Mouse (Mus musculus) cerebellum, adult 11 months (tissue): Measurements from ENCODE around the gene H1foo.
A peak's percentile ranks its signal among the peaks of the same experiment; 100 is the strongest.

Source experiments
- DNase-seq: peaks from one replicate; pipeline ENCODE4 v3.0.0; 2022

The H1foo gene

GRCm38 (mm10) chr6:115944638-115945037 is at the start of gene H1foo:
TSS of gene H1foo (plus strand) at chr6:115944938.
- no peak for DNase-seq

- no peak for DNase-seq
Measured at GRCm38 (mm10) chr6:115896346-115896745, 48.4 kb upstream of the H1foo start.

DNA sequence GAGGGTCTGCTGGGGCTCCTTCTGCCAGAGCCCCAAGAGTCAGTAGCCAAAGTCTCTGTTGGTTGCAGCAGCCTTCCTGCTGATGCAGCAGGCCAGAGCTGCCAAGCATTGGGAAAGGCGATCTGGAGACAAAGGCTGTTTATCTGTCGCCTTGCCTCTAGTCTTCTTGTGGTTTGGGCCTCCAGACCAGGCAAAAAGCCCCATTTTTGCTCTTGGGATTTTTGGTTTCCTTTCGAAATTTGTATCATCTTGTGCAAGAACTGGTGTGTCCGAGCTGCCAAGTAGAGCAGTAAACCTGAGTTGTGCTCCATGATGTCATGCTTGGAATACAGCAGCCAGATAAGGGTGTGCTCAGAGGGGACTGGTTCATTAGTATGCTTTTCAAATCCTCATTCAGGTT is 47.6 kb upstream of the H1foo start:
- no peak for DNase-seq

DNA sequence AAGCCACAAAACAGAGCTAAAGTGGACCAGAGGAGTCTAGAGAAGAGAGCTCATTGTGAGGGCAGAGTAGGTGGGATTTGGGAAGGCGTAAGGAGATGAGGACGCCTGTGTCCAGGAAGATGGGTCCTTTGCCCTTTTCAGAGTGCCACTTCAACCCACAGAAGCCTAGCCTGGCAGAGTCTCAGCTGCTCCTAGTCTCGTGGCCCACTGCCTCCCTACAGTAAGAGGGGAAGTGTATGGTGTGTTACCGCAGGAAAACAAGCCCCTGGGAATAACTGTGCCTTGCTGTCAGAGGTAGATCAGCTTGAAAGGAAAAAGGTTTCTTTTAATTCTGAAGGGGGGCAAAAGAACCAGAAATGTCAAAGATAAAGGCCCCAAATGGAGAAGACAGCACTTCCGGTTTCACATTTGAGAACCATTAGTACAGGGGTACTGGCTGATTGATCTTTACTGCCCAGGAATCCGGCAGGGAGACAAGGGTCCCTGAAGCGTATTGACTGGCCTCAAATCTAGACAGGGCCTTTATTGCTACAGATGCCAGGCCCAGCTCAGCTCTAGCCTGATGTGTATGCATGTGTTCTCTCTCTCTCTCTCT is 46.7 kb upstream of the H1foo start:
- DNase-seq = no peak

DNA sequence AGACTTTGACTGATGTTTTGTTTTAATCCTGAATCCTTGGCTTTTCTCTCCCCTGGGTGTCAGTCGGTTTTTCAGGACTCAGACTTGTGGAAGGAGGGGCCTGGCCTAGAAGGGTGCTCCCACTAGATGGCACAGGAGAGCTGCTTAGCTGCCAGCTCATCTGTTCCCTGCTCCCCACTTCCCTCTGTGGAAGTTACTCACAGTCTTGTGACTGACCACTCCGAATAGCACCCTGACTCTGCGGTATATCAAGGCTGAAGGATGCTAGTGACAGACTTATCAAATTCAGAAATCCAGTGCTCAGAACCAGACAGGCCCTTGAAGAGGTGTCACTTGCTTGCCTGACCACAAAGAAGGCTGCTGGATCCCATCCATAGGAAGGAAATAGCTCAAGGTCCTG is 43.7 kb upstream of the H1foo start:
- peak; percentile 82 for DNase-seq

- DNase-seq = no peak
Measured at GRCm38 (mm10) chr6:115901489-115901931, 43.2 kb upstream of the H1foo start.

DNA sequence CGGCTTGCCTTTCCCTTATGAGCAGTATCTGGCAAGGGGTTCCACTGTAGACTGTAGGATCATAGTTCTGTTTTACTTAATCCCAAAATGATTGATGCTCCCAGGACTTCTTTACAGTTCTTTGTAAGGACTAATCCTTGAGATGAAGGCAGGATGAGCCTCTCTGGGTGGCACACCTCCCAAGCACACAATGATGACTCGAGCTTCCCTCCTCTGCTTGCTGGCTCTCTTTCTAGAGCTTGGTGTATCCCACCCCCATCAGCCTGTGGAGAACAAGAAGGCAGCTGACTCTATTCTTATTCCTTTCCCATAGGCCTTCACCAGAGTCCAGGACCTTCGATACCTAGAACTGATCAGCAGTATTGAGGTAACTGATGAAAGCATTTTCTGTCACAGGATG is 42.2 kb upstream of the H1foo start:
- no peak for DNase-seq

- no peak for DNase-seq
Measured at GRCm38 (mm10) chr6:115905568-115905967, 39.2 kb upstream of the H1foo start.

GRCm38 (mm10) chr6:115906455-115906854 is 38.3 kb upstream of the H1foo start:
- DNase-seq = no peak

GRCm38 (mm10) chr6:115906871-115907270 is 37.9 kb upstream of the H1foo start:
- DNase-seq = no peak

- DNase-seq = no peak
Measured at GRCm38 (mm10) chr6:115908421-115908982, 36.2 kb upstream of the H1foo start.

DNA sequence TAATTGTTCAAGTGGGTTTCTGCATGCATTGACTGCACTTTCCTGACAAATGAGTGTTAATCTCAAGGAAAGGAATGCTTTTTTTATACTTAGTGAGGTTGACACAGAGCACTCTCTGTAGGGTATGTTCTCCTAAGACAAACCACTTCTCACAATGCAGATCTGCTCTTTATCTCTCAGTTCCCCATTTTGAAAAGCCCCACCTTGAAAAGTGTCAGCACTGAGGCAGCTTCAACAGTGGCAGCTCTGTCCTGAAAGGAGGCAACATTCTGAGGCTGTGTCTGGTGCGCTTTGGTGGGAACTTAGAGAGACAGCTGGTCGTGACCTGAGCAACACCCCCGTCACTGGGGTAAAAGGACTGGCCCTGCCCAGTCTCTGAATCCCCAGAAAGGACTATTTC is 35.7 kb upstream of the H1foo start:
- DNase-seq = no peak

- DNase-seq = no peak
Measured at GRCm38 (mm10) chr6:115909940-115910339, 34.8 kb upstream of the H1foo start.

- no peak for DNase-seq
Measured at GRCm38 (mm10) chr6:115911763-115912162, 33.0 kb upstream of the H1foo start.

DNA sequence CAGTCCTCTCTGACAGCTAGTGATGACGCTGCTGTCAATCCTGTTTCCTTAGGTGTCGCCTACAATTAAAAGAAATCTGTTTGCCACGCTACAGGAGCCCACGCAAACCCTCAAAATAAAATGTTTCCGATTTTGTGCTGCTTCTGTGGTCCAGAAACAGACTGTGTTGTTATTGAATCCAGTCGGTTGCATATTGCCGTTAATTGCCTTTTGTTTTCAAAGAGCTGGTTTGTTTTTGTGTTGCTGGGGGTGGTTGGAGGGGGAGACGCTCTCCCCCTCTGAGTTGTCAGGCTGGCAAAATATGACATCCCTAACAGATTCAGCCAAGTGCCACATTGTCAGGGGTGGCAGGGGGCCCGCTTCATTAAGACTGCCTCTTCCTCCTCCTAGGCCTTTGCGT is 31.3 kb upstream of the H1foo start:
- no peak for DNase-seq

DNA sequence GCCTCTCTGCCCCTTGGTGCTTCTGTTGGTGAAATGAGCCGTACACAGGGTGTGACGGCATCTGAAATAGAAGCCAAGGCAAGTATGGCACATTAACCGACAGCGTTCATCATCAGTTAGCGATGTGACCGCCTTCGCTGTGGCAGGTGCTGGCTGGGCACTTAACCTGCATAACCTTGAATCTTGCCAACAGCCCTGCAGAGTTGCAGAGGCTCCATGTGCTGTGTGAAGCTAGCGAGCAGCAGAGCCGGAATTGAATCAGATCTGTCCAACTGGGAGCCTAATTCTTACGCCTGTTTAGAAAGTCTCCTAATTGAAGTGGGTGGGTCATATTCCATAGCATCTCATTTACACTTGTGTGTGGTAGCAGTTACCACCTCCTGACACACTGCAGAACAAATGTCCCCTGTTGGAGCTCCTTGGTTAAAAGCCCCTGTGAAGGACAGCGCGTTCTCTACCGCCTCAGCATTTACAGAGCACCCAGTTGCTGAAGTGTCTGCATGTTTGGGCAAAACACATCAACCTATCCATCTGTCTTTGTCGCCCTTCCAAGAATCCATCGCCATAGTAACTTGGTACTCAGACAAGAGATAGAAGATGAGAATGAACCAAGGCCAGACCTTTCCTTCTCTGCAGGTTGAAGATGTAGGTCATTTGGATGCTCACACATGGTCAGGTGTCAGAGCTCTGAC is 30.1 kb upstream of the H1foo start:
- DNase-seq = peak; percentile 55

DNA sequence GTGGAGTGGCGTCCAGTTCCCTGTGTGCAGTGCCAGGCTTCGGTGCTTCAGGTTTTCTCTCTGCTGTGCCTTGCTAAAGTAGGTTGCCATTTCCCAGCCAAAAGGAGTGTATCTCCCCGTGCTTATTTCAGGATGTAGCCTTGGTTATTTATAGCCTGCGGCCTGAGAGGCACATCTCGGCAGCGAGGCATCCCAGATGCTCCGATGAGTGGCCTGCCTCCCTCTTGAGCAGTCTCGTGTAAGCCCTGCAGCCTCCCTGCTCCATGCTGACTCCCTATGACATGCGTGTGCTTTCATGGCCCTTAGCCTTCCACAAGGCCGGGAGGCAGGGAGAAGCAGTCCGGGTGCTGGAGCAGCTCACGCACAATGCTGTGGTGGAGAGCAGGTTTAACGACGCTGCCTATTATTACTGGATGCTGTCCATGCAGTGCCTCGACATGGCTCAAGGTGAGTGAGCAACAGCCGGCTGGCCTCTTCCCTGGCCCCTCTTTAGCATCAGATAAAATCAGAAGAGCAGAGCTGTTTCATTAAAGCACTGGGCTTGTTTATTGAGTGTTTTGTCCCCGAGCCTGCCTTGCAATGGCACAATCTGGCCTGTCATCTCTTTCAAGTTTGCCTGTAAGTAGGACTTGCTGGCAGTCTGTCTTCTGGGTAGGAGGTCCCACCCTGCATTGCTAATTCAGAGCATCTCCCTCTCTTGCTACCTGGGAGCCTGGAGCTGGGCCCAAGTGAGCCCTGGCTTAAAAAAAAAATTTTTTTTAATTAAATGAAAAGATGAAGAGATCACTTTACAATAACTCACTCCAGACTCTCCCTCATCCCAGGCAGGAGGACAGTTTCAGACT is 28.9 kb upstream of the H1foo start:
- DNase-seq = peak; percentile 56

DNA sequence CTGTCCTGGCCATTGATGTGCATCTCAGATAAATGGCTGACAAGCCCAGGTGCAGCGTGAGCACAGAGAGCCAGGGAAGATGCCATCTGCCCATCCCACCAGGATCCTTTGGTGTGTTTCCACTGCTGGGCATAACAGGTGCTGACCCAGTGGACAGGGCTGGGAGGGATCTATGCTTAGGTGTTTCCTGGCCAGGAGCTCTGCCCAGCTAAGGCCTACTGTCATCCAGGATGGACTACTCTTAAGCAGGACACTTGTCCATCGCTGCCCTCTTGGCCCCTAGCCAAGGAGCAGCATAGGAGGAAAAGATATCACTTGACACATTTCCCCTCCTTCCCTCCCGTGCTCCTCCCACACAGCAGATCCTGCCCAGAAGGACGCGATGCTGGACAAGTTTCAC is 28.1 kb upstream of the H1foo start:
- DNase-seq = peak; percentile 57

GRCm38 (mm10) chr6:115918615-115919014 is 26.1 kb upstream of the H1foo start:
- no peak for DNase-seq

GRCm38 (mm10) chr6:115919876-115920275 is 24.9 kb upstream of the H1foo start:
- DNase-seq = no peak

GRCm38 (mm10) chr6:115924829-115925228 is 19.9 kb upstream of the H1foo start:
- DNase-seq = no peak

DNA sequence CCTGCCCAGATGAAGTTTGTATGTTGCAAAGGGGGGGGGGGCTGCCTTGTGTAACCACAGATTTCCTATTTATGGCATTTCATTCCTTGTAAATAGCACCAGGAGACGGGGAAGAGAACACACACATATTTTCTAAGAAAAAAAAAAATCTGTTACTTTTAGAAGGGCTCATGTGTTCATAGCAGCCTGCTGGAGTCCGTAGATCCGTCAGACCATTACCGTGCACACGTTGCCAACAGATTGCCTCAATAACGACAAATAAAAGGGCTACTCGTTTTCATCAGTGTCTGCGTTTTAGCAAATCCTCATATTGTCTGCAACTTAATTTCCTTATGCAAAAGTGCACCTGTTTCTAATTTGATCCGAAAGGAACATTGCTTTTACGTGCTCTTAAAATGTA is 18.3 kb upstream of the H1foo start:
- no peak for DNase-seq
